Mouse (Mus musculus) kidney, adult 2 months (tissue): Measurements from ENCODE around the gene Herc3.

ENCODE experiments used
- CTCF ChIP-seq: fragments of 200-500 bp; conservative IDR thresholded peaks from 2 replicates; pipeline ENCODE4 v1.5.1; 2011; ENCODE audit warnings: low read depth, mild to moderate bottlenecking, control low read depth, low read length, moderate library complexity, mixed read lengths; ENCODE audit not compliant: insufficient read depth, insufficient read length
- POLR2A ChIP-seq: fragments of 200-500 bp; IDR thresholded peaks from one replicate; pipeline ENCODE4 v1.6.1; 2011; ENCODE audit warnings: low read depth, low read length, control low read depth

DNA sequence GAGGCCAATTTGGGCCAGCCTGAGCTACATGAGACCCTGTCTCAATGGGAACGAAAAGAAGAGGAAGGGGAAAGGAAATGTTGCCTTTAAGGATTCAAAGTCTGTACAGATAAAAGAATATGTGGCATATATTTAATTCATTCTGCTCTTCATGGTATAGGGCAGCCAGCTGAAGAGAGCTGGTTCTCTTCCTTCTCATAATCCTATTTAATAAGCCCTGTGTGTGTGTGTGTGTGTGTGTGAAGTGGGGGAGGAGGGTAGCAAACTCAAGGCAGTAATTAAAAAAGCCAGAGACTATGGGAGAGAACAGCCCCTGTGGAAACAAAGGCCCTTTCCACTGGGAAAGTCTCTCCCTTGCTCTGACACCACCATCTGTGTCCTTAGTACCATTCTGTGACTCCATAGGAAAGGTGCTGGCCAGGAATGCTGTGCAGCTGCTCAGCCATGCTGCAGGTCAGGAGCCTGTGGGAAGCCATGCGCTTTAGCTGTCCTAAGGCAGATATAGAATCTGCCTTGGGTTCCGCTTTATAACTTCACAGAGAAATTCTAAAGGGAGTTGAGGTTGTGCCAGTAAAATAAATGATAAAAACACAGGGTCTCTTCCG, 32.5 kb downstream of the Herc3 start:
- TF ChIP-seq POLR2A (no peak), CTCF (no peak)
